Mouse (Mus musculus) hindbrain, embryonic 13.5 days (tissue): ENCODE measurements around the gene A130010J15Rik. TPM values are rescaled to one million over a fixed set of nuclear protein-coding genes. Genes with fewer than 3 reads are reported as not detected.

Experiments used
- ATAC-seq: fragments of 200-750 bp; cut with Nextera tagmentation; 2 replicates; pipeline ENCODE4 v1.8.0; 2017; ENCODE audit warnings: moderate TSS enrichment; ENCODE audit not compliant: low FRiP score
- H3K27ac ChIP-seq: fragments of 300-500 bp; sonication (generic); 2 replicates; pipeline ENCODE4 v1.5.1; 2015; ENCODE audit warnings: inconsistent platforms, mild to moderate bottlenecking, moderate library complexity
- H3K27me3 ChIP-seq: fragments of 300-500 bp; sonication (generic); 2 replicates; pipeline ENCODE4 v1.6.1; 2015; ENCODE audit warnings: mild to moderate bottlenecking, inconsistent platforms
- H3K36me3 ChIP-seq: fragments of 300-500 bp; sonication (generic); 2 replicates; pipeline ENCODE4 v1.6.1; 2015; ENCODE audit warnings: mild to moderate bottlenecking, inconsistent platforms
- H3K4me1 ChIP-seq: fragments of 300-500 bp; sonication (generic); replicated peaks from 2 replicates; pipeline ENCODE4 v1.6.1; 2015; ENCODE audit warnings: inconsistent platforms
- H3K4me2 ChIP-seq: fragments of 300-500 bp; sonication (generic); 2 replicates; pipeline ENCODE4 v1.6.1; 2015; ENCODE audit warnings: inconsistent platforms, mild to moderate bottlenecking, moderate library complexity
- H3K4me3 ChIP-seq: fragments of 300-500 bp; sonication (generic); 2 replicates; pipeline ENCODE4 v1.5.1; 2015; ENCODE audit warnings: mild to moderate bottlenecking, inconsistent platforms
- H3K9ac ChIP-seq: fragments of 300-500 bp; sonication (generic); 2 replicates; pipeline ENCODE4 v1.6.1; 2015; ENCODE audit warnings: mild to moderate bottlenecking, inconsistent platforms
- H3K9me3 ChIP-seq: fragments of 300-500 bp; sonication (generic); 2 replicates; pipeline ENCODE4 v1.6.1; 2016; ENCODE audit warnings: inconsistent platforms
- WGBS: fragments of 180-500 bp; shearing (Covaris S2); methylation state at CpG from one replicate; pipeline ENCODE4 v1.1.7; 2015; 5-methylcytosine and 5-hydroxymethylcytosine counted together
- polyA plus RNA-seq: library from polyadenylated mRNA; unstranded; fragments of >200 nt; fragmentation: Nextera tagmentation; extraction: Ambion mirVana; gene quantifications from 2 replicates; pipeline ENCODE4 v1.2.1, GENCODE M21; 2015

The A130010J15Rik gene
- polyA plus RNA-seq, 1 experiment from 2014 or later = 12.9 TPM

DNA sequence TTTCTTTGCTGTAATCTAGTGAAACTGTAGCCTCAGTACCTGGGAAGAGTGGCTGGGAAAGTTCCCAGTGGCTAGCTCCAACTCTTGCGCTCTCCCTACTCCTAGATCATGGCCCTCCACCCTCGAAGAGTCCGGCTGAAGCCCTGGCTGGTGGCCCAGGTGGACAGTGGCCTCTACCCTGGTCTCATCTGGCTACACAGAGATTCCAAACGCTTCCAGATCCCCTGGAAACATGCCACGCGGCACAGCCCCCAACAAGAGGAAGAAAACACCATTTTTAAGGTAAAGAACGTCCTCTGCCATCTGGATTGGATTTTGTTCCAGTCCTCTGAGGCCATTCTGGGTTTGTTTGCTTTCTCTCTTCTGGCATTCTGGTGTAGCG lies 10.7 kb upstream of the A130010J15Rik start:
- H3K4me2 ChIP-seq = no peak overlapping the region
- no peak overlapping the region for H3K9ac ChIP-seq
- no peaks in the 10 kb centered on the region for H3K36me3 ChIP-seq
- no peaks in the 10 kb centered on the region for H3K9me3 ChIP-seq
- 87% methylated on average over 8 of the region's 8 CpGs for whole genome bisulfite sequencing
- H3K4me3 ChIP-seq = no peak overlapping the region
- no peak overlapping the region for H3K27ac ChIP-seq
- H3K4me1 ChIP-seq = peaks cover 17% of the 10 kb centered on the region
- H3K27me3 ChIP-seq = peaks cover 49% of the 10 kb centered on the region
- no peak for ATAC-seq

DNA sequence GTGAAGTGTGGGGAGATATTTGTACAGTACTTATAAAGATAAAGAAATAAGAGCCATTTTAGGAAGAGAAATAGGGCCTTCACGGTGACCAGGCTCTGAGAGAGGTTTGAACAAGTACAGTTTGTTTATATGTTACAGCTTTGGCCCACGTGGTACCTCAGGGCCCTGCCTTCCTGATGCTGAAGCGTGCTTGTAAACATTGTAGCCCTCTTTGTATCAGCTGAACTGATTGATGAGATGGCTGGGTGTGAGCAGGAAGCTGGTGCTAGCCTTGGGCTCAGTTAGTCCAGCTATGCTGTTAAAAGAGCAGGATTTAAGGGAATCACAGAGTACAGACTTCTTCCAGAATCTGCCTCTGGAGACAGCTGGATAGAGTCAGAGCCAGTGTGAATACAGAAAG lies 8.7 kb upstream of the A130010J15Rik start:
- Histone ChIP-seq H3K27me3 (peaks cover 28% of the 10 kb centered on the region), H3K27ac (no peak overlapping the region), H3K4me1 (peaks cover 7% of the 10 kb centered on the region; the same call in 1 of the 2 replicates), H3K36me3 (no peaks in the 10 kb centered on the region), H3K9ac (no peak overlapping the region), H3K4me2 (no peak overlapping the region), H3K9me3 (no peaks in the 10 kb centered on the region), H3K4me3 (no peak overlapping the region)
- ATAC-seq = no peak
- WGBS = 64% methylated on average over 3 of the region's 3 CpGs

DNA sequence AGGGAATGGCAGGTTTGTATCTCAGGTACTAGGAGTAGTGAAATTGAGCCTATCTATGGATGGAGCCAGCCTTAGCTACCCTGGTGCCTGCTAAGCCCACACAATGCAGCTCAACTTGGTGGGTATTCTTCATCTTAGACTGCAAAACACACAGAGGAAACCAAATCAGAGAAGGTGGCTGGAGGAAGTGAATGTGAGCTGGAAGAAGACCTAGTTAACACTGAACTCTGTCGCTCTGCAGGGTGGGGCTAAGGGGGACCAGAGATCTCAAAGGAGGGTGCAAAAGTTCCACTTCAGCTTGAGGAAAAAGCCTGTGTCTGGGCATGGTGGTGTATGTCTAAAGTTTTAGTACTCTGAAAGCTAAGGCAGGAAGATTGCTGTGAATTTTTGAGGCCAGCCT lies 8.2 kb upstream of the A130010J15Rik start:
- no peak for ATAC-seq
- H3K27ac ChIP-seq = no peak overlapping the region
- peaks cover 24% of the 10 kb centered on the region for H3K27me3 ChIP-seq
- H3K4me2 ChIP-seq = no peak overlapping the region
- 55% methylated on average over 1 of the region's 1 CpGs for WGBS
- no peaks in the 10 kb centered on the region for H3K36me3 ChIP-seq
- peaks cover 7% of the 10 kb centered on the region; the same call in 1 of the 2 replicates for H3K4me1 ChIP-seq
- no peak overlapping the region for H3K4me3 ChIP-seq
- H3K9ac ChIP-seq = no peak overlapping the region
- H3K9me3 ChIP-seq = no peaks in the 10 kb centered on the region

DNA sequence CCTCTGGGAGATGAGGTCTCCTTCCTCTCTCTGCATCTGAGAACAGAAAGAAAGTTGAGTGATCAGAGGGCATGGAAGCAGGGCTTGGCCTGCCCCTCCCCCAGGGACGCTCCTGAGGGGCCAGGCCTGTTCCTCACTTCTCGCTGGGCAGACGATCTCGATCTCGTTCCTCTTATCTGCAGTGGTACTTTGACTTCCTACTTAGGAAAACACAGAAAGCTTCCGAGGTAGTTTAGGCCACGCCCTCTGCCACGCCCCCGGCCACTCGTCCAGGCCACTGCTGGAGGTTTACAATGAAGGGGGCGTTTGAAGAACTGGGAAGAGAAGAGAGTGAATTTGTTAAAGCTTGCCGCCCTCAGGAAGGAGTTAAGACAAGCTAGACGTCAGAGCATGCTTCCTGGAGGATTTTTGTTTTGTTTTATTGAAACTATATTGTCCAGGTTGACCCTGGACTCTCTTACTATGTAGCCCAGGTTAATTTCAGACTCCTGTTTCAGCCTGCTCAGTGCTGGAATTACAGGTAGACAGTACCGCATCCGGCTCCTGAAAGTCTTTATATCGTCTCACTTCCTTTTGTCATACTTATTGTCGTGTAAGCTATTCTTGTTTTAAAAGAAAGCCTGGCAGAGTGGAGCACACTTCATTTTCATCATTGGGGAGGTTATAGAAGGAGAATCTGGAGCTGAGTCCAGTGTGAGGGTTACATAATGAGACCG lies 7.4 kb upstream of the A130010J15Rik start:
- peak overlapping the region; percentile 34 for H3K4me2 ChIP-seq
- H3K27ac ChIP-seq = no peak overlapping the region
- 17% methylated on average over 18 of the region's 18 CpGs for WGBS
- ATAC-seq = no peak
- H3K9me3 ChIP-seq = no peaks in the 10 kb centered on the region
- peak overlapping the region; percentile 20; the same call in 1 of the 2 replicates for H3K9ac ChIP-seq
- peaks cover 15% of the 10 kb centered on the region for H3K27me3 ChIP-seq
- H3K4me3 ChIP-seq = peak overlapping the region; percentile 21; the same call in 1 of the 2 replicates
- peaks cover 7% of the 10 kb centered on the region; the same call in 1 of the 2 replicates for H3K4me1 ChIP-seq
- no peaks in the 10 kb centered on the region for H3K36me3 ChIP-seq

DNA sequence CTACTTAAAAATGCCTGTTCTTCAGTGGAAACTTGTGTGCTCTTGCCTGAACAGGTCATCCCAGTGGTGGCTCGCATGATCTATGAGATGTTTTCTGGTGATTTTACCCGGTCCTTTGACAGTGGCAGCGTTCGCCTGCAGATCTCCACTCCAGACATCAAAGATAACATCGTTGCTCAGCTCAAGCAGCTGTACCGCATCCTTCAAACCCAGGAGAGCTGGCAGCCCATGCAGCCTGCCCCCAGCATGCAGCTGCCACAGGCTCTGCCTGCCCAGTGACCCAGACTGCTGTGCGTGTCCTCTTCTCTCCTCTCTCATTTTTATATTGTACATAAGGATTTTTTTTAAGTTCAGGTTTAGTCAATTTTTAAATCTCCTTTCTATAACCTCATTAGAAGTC lies 1.4 kb downstream of the A130010J15Rik start:
- 89% methylated on average over 7 of the region's 7 CpGs for WGBS
- H3K27ac ChIP-seq = no peak overlapping the region
- no peaks in the 10 kb centered on the region for H3K9me3 ChIP-seq
- no peak overlapping the region for H3K4me3 ChIP-seq
- peaks cover 29% of the 10 kb centered on the region for H3K4me1 ChIP-seq
- no peak for ATAC-seq
- no peak overlapping the region for H3K4me2 ChIP-seq
- H3K27me3 ChIP-seq = no peaks in the 10 kb centered on the region
- no peak overlapping the region for H3K9ac ChIP-seq
- no peaks in the 10 kb centered on the region for H3K36me3 ChIP-seq

DNA sequence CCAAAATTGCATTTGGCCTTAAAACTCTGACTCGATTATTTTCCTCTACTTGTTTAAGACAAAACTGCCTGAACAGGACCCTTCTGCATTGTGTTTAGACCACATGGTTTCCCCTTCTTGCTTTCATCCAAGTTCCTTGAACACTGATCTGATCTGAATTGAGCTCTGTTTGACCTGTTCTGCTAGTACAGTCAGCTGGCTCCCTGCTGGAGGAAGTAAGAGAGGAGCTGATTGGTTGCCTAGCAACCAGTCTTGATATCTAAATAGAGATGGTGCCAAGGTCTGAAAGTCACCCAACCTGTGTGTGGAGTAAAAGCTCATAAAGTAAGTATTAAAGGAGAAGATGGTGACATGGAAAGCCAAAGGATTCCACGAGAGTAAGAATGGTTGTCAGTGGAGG lies 2.0 kb downstream of the A130010J15Rik start:
- Histone ChIP-seq H3K9me3 (no peaks in the 10 kb centered on the region), H3K4me3 (no peak overlapping the region), H3K9ac (no peak overlapping the region), H3K4me2 (no peak overlapping the region), H3K36me3 (no peaks in the 10 kb centered on the region), H3K4me1 (peaks cover 35% of the 10 kb centered on the region), H3K27me3 (no peaks in the 10 kb centered on the region), H3K27ac (no peak overlapping the region)
- 78% methylated on average over 2 of the region's 2 CpGs for WGBS
- no peak for ATAC-seq

- ATAC-seq = peak; percentile 99
- H3K9me3 ChIP-seq = no peaks in the 10 kb centered on the region
- H3K4me3 ChIP-seq = peak overlapping the region; percentile 71
- peak overlapping the region; percentile 66 for H3K4me2 ChIP-seq
- H3K4me1 ChIP-seq = peaks cover 43% of the 10 kb centered on the region
- H3K36me3 ChIP-seq = no peaks in the 10 kb centered on the region
- H3K9ac ChIP-seq = peak overlapping the region; percentile 87
- H3K27me3 ChIP-seq = no peaks in the 10 kb centered on the region
- peak overlapping the region; percentile 81 for H3K27ac ChIP-seq
- 1% methylated on average over 48 of the region's 48 CpGs for WGBS
Observed at GRCm38 (mm10) chr1:193172991-193173809, 5.4 kb downstream of the A130010J15Rik start.

- no peaks in the 10 kb centered on the region for H3K36me3 ChIP-seq
- no peaks in the 10 kb centered on the region for H3K27me3 ChIP-seq
- 22% methylated on average over 9 of the region's 9 CpGs for WGBS
- H3K9me3 ChIP-seq = no peaks in the 10 kb centered on the region
- peaks cover 43% of the 10 kb centered on the region for H3K4me1 ChIP-seq
- H3K4me2 ChIP-seq = peak overlapping the region; percentile 66
- H3K9ac ChIP-seq = peak overlapping the region; percentile 69
- peak overlapping the region; percentile 81 for H3K27ac ChIP-seq
- peak overlapping the region; percentile 71 for H3K4me3 ChIP-seq
- ATAC-seq = no peak
Observed at GRCm38 (mm10) chr1:193173810-193174129, 5.9 kb downstream of the A130010J15Rik start.

DNA sequence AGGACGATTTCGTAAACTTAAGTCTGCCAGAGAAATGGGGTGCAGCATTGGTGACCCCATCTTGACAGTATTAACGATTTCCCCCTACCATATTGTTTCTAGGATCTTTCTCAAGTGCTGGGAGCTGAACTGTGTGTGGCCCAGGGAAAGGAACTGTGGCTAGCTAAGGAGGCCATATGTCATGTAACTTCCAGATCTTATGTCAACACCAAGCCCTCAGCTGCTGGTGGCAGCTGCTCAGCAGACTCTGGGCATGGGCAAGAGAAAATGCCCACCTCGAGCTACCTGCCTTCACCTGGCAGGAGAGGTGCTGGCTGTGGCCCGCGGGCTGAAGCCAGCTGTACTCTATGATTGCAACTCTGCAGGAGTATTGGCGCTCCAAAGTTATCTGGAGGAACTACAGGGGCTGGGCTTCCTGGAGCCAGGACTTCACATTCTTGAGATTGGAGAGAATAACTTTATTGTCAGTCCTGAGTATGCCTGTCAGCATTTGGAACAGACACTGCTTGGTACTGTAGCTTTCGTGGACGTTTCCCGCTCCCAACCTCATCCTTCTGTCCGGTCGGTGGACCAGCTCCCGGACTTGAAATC lies 6.4 kb downstream of the A130010J15Rik start:
- H3K9me3 ChIP-seq = no peaks in the 10 kb centered on the region
- peaks cover 40% of the 10 kb centered on the region for H3K4me1 ChIP-seq
- H3K36me3 ChIP-seq = no peaks in the 10 kb centered on the region
- peak overlapping the region; percentile 66 for H3K4me2 ChIP-seq
- WGBS = 94% methylated on average over 13 of the region's 13 CpGs
- H3K4me3 ChIP-seq = peak overlapping the region; percentile 71
- H3K9ac ChIP-seq = peak overlapping the region; percentile 69
- no peak for ATAC-seq
- H3K27me3 ChIP-seq = no peaks in the 10 kb centered on the region
- H3K27ac ChIP-seq = peak overlapping the region; percentile 81; the same call in 1 of the 2 replicates

DNA sequence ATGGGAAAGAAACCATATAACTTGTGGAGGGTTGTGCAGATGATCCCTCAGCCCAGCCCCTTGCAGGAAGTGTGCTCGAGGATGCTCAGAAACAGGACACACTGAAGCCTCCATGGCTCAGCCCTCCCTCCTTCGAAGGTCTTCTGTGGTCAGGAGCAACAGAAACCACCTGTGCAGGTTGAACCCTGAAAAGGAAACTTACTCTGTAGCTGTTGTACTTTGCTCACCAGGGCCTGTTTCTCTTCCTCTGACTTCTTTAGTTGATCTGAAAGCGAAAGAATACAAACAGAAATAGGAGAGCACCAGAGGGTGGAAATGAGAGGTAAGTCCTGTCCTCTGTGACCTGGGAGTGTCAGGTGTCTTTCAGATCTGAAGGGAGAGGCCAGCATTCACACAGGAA lies 13.3 kb downstream of the A130010J15Rik start:
- Histone ChIP-seq H3K4me1 (no peaks in the 10 kb centered on the region; the same call in 1 of the 2 replicates), H3K9me3 (no peaks in the 10 kb centered on the region), H3K4me2 (no peak overlapping the region), H3K27ac (no peak overlapping the region), H3K36me3 (no peaks in the 10 kb centered on the region), H3K4me3 (no peak overlapping the region), H3K27me3 (no peaks in the 10 kb centered on the region; the same call in 1 of the 2 replicates), H3K9ac (no peak overlapping the region)
- ATAC-seq = no peak
- WGBS = 84% methylated on average over 3 of the region's 3 CpGs

GRCm38 (mm10) chr1:193188257-193188656 lies 20.4 kb downstream of the A130010J15Rik start:
- WGBS = 88% methylated on average over 6 of the region's 6 CpGs
- H3K4me1 ChIP-seq = peaks cover 8% of the 10 kb centered on the region
- no peak overlapping the region for H3K9ac ChIP-seq
- no peak overlapping the region; the same call in 1 of the 2 replicates for H3K27ac ChIP-seq
- ATAC-seq = no peak
- no peaks in the 10 kb centered on the region for H3K36me3 ChIP-seq
- H3K4me3 ChIP-seq = no peak overlapping the region
- no peaks in the 10 kb centered on the region for H3K9me3 ChIP-seq
- H3K4me2 ChIP-seq = no peak overlapping the region
- H3K27me3 ChIP-seq = no peaks in the 10 kb centered on the region; the same call in 1 of the 2 replicates

DNA sequence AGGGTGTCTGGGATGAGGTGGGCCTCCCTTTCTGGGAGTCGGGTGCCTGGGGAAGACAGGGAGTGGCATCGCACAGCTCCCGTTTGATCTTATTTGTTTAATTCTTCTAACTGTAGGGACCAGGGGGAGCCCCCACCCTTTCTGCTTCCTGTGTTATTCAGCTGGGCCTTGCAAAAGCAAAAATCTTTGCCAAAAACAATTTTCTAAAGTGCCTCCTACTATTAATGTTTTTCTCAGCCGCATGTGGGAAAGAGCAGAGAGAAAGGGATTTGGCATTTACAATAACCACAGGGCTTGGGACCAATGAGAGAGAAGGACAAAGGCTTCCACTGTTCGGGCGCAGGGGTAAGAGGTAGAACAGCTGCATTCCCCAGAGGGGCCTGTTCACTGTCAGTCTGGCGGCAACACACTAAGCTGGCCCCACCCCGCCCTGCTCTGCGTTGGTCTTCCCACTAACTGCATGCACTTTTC lies 21.3 kb downstream of the A130010J15Rik start:
- H3K4me1 ChIP-seq = peaks cover 8% of the 10 kb centered on the region
- H3K9me3 ChIP-seq = no peaks in the 10 kb centered on the region
- no peaks in the 10 kb centered on the region for H3K36me3 ChIP-seq
- H3K9ac ChIP-seq = no peak overlapping the region
- H3K27me3 ChIP-seq = no peaks in the 10 kb centered on the region; the same call in 1 of the 2 replicates
- H3K4me3 ChIP-seq = no peak overlapping the region
- WGBS = 46% methylated on average over 9 of the region's 9 CpGs
- no peak overlapping the region for H3K4me2 ChIP-seq
- no peak overlapping the region; the same call in none of the 2 replicates for H3K27ac ChIP-seq
- ATAC-seq = 0 out of 2 replicates have a peak, but pooled peaks have one; percentile 69
